Mouse (Mus musculus) limb, embryonic 15.5 days (tissue): ENCODE measurements around the gene Defb13. TPM values are rescaled to one million over a fixed set of nuclear protein-coding genes. Genes with fewer than 3 reads are reported as not detected.

Source experiments
- ATAC-seq: fragments of 200-750 bp; cut with Nextera tagmentation; 2 replicates; pipeline ENCODE4 v1.8.0; 2017; ENCODE audit warnings: low read depth, moderate TSS enrichment; ENCODE audit not compliant: insufficient number of reproducible peaks, low FRiP score, low TSS enrichment
- H3K27ac ChIP-seq: fragments of 300-500 bp; sonication (generic); 2 replicates; pipeline ENCODE4 v1.5.1; 2015; ENCODE audit warnings: moderate library complexity, mild to moderate bottlenecking, inconsistent platforms
- H3K27me3 ChIP-seq: fragments of 300-500 bp; sonication (generic); 2 replicates; pipeline ENCODE4 v1.6.1; 2015; ENCODE audit warnings: inconsistent platforms
- H3K36me3 ChIP-seq: fragments of 300-500 bp; sonication (generic); 2 replicates; pipeline ENCODE4 v1.6.1; 2015; ENCODE audit warnings: inconsistent platforms
- H3K4me1 ChIP-seq: fragments of 300-500 bp; sonication (generic); 2 replicates; pipeline ENCODE4 v1.6.1; 2015; ENCODE audit warnings: inconsistent platforms
- H3K4me2 ChIP-seq: fragments of 300-500 bp; sonication (generic); 2 replicates; pipeline ENCODE4 v1.6.1; 2015; ENCODE audit warnings: mild to moderate bottlenecking, inconsistent platforms
- H3K4me3 ChIP-seq: fragments of 300-500 bp; sonication (generic); 2 replicates; pipeline ENCODE4 v1.5.1; 2015; ENCODE audit warnings: mild to moderate bottlenecking, inconsistent platforms
- H3K9ac ChIP-seq: fragments of 300-500 bp; sonication (generic); 2 replicates; pipeline ENCODE4 v1.6.1; 2015; ENCODE audit warnings: inconsistent platforms
- H3K9me3 ChIP-seq: fragments of 300-500 bp; sonication (generic); 2 replicates; pipeline ENCODE4 v1.6.1; 2016; ENCODE audit warnings: inconsistent platforms
- WGBS: fragments of 180-500 bp; shearing (Covaris S2); methylation state at CpG from one replicate; pipeline ENCODE4 v1.1.7; 2015; 5-methylcytosine and 5-hydroxymethylcytosine counted together
- polyA plus RNA-seq: library from polyadenylated mRNA; unstranded; fragments of >200 nt; fragmentation: Nextera tagmentation; extraction: Ambion mirVana; gene quantifications from 2 replicates; pipeline ENCODE4 v1.2.1, GENCODE M21; 2015

Gene Defb13
- polyA plus RNA-seq, 1 experiment from 2014 or later = not detected

DNA sequence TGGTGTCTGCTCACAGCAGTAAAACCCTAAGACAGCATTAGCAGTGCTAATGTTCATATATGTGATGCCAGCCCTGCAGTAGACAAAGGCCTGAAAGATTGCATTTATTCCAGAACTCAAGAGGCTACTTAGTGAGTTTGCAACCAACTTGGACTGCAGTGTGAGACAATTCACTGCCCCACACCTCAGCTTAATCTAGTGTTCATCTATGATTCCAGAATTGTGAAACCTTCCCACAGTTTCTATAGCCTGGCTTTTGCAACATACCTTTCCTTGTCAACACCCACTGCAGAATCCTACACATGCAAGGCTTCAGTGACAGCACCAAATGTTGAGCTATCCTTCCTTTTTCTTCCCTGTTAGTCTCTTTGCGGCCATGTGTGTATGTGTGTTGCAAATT lies 20.1 kb downstream of the Defb13 start:
- no peak overlapping the region for H3K27ac ChIP-seq
- H3K4me2 ChIP-seq = no peak overlapping the region
- no peak for ATAC-seq
- no peak overlapping the region for H3K4me3 ChIP-seq
- H3K9me3 ChIP-seq = no peaks in the 10 kb centered on the region
- H3K4me1 ChIP-seq = no peaks in the 10 kb centered on the region
- 88% methylated on average over 1 of the region's 1 CpGs for WGBS
- no peaks in the 10 kb centered on the region for H3K36me3 ChIP-seq
- H3K27me3 ChIP-seq = no peaks in the 10 kb centered on the region
- H3K9ac ChIP-seq = no peak overlapping the region

DNA sequence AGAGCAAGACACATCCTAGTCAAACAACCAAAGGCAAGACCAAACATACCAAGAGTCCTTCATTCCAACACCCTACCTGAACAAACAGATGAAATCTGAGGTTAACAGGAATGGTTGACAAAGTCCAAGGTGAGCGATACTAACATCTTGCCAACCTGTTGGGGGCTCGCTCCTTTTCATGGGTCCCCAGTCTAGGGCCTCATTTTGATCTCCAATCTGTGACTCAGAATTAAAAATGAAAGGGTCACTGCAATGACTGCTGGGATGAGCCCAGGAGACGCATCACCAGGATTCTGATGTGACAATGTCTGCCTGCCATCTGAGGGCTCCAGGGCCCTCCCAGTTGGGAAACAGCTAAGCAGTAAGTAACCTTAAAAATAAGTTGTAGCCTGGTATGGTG lies 22.9 kb downstream of the Defb13 start, which contains the start of gene Ccdc70:
Ccdc70 (plus strand) TSS at position 301 of the 400 bp plus-strand sequence.
- Histone ChIP-seq H3K9me3 (no peaks in the 10 kb centered on the region), H3K36me3 (no peaks in the 10 kb centered on the region), H3K4me2 (no peak within 1 kb of the TSS), H3K4me3 (no peak within 1 kb of the TSS), H3K9ac (no peak within 1 kb of the TSS), H3K27ac (no peak within 1 kb of the TSS), H3K4me1 (no peaks in the 10 kb centered on the region), H3K27me3 (no peaks in the 10 kb centered on the region)
- WGBS = 95% methylated on average over 3 of the region's 3 CpGs
- ATAC-seq = no peak

DNA sequence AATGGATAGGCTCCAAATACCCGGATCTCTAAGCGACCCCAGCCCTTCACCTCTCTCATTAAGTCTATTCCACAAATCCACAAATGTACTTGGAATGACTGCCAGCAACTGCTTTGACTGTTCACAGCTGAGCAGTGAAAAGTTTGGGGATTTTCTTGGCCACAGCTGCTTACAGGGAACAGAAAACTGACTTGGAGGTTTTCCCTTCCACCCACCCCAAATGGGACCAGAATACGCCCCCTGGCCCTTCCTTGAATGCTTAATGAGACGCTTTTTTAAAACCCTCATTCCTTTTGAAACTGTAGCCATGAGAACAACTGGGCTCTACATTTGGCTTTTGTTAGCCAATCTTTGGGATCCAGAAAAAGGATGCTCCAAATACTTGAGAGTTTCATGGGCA lies 31.6 kb downstream of the Defb13 start:
- Histone ChIP-seq H3K9ac (no peak overlapping the region), H3K36me3 (no peaks in the 10 kb centered on the region), H3K9me3 (no peaks in the 10 kb centered on the region), H3K4me3 (no peak overlapping the region), H3K4me2 (no peak overlapping the region), H3K4me1 (no peaks in the 10 kb centered on the region), H3K27me3 (no peaks in the 10 kb centered on the region), H3K27ac (no peak overlapping the region)
- ATAC-seq = no peak
- 51% methylated on average over 4 of the region's 4 CpGs for WGBS

DNA sequence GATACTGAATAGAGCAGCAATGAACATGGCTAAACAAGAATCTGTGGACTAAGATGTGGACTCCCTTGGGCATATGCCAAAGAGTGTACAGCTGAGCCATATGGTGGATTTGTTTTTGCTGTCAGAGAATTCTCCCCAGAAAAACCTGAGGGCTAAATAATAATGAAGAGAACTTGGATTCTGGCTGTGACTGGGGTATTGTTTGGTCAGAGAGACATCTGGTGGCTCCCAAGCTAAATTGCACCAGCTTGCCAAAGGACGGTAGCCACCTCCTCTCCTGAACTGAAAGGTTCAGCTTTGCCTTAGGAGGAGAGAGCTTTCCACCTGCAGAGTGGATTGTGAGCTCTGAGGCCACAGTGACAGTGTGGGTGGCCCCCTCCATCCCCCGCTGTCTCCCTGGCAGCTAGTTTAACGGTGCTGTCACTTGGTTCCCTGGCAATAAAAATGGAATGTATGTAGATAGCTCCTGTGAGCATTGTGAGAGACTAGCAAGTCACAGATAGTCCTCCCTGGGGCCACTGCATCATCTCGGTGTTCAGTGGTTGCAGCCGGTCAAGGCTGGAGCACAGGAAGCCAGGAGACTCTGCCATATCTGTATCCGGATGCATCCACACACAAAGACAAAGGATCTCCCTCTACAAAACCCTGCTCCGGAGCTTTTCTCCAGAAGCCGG lies 35.2 kb downstream of the Defb13 start:
- no peaks in the 10 kb centered on the region for H3K9me3 ChIP-seq
- H3K27ac ChIP-seq = no peak overlapping the region
- H3K36me3 ChIP-seq = no peaks in the 10 kb centered on the region
- no peak overlapping the region for H3K9ac ChIP-seq
- H3K4me2 ChIP-seq = no peak overlapping the region
- WGBS = 62% methylated on average over 8 of the region's 8 CpGs
- no peaks in the 10 kb centered on the region for H3K27me3 ChIP-seq
- no peaks in the 10 kb centered on the region for H3K4me1 ChIP-seq
- no peak overlapping the region for H3K4me3 ChIP-seq
- ATAC-seq = no peak

DNA sequence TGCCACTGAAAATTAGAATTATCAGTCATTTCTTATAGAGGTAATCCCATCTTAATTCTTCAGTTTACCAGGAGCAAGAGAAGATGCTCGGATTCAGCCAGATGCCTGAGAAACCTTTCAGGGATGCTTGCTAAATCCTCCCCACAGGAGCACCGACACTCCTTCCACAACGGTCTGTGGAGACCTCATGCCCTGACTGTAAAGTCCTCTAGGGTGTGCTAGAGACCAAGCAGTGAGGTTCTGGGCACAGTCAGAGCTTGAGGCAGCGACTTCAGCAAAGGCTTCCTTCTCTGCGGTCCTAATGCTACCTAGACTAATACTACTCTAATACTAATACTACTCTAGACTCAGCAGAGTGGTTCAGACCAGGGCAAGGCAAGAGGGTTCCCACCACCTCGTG lies 45.6 kb downstream of the Defb13 start:
- Histone ChIP-seq H3K9me3 (no peaks in the 10 kb centered on the region), H3K36me3 (no peaks in the 10 kb centered on the region), H3K9ac (no peak overlapping the region), H3K4me1 (no peaks in the 10 kb centered on the region), H3K27ac (no peak overlapping the region), H3K4me2 (no peak overlapping the region), H3K27me3 (no peaks in the 10 kb centered on the region), H3K4me3 (no peak overlapping the region)
- WGBS = 24% methylated on average over 6 of the region's 6 CpGs
- ATAC-seq = no peak

DNA sequence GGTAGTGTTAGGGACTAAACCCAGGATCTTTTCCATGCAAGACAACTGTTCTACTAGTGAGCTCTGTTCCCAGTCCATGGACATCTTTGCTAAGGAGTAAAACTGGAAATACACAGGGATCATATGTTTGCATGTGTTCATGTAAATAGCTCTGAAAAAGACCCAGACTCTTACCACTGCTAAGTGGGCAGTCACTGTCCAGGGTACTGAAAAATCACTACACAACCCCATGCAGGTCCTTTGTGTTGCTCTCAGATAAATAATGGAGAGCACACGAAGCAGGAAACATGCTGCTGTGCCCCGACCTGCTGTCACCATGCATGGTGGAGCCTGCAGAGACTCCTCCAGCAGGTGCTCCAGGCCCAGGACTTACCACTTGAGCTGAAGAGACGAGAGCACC lies 48.6 kb downstream of the Defb13 start:
- Histone ChIP-seq H3K36me3 (no peaks in the 10 kb centered on the region), H3K27me3 (no peaks in the 10 kb centered on the region), H3K4me3 (no peak overlapping the region), H3K4me1 (no peaks in the 10 kb centered on the region), H3K4me2 (no peak overlapping the region), H3K9me3 (no peaks in the 10 kb centered on the region), H3K9ac (no peak overlapping the region), H3K27ac (no peak overlapping the region)
- ATAC-seq = no peak
- WGBS = 37% methylated on average over 3 of the region's 3 CpGs

Other genes with a start within 250 kb of the Defb13 start
- not detected in 2 replicates for gene AY761184, start 243.1 kb upstream of the Defb13 start, polyA plus RNA-seq
- not detected in 2 replicates for gene Defa24, start 212.3 kb upstream of the Defb13 start, polyA plus RNA-seq
- not detected in 2 replicates for gene Defb50, start 123.2 kb upstream of the Defb13 start, polyA plus RNA-seq
- 1.3 TPM in 1 of 2 replicates, not detected in the other for gene Defb2, start 106.8 kb upstream of the Defb13 start, polyA plus RNA-seq
- gene Defb10, start 87.9 kb upstream of the Defb13 start, polyA plus RNA-seq = not detected in 2 replicates
- gene Defb9, start 61.3 kb upstream of the Defb13 start, polyA plus RNA-seq = not detected in 2 replicates
- gene Defb11, start 40.4 kb upstream of the Defb13 start, polyA plus RNA-seq = not detected in 2 replicates
- not detected in 2 replicates for gene Defb15, start 14.1 kb upstream of the Defb13 start, polyA plus RNA-seq
- gene Defb35, start 8.4 kb upstream of the Defb13 start, polyA plus RNA-seq = not detected in 2 replicates
- not detected in 2 replicates for gene Fam90a1a, start 12.0 kb downstream of the Defb13 start, polyA plus RNA-seq
- not detected in 2 replicates for gene Ccdc70, start 23.0 kb downstream of the Defb13 start, polyA plus RNA-seq
- gene Atp7b, start 113.5 kb downstream of the Defb13 start, polyA plus RNA-seq = 0.27 and 0.29 TPM in 2 replicates
- gene Alg11, start 114.0 kb downstream of the Defb13 start, polyA plus RNA-seq = 32.6 and 35.6 TPM in 2 replicates
- gene Nek5, start 178.3 kb downstream of the Defb13 start, polyA plus RNA-seq = 0.07 and 0.19 TPM in 2 replicates
- gene Nek3, start 219.7 kb downstream of the Defb13 start, polyA plus RNA-seq = 3.3 and 4.1 TPM in 2 replicates
- 36.5 and 37.1 TPM in 2 replicates for gene Ckap2, start 239.1 kb downstream of the Defb13 start, polyA plus RNA-seq
- gene Vps36, start 246.0 kb downstream of the Defb13 start, polyA plus RNA-seq = 35.3 and 39.3 TPM in 2 replicates